Mouse (Mus musculus) spleen, adult 2 months (tissue): ENCODE data around the gene Pphln1. TPM values are rescaled to one million over a fixed set of nuclear protein-coding genes. Genes with fewer than 3 reads are reported as not detected.

Source experiments
- DNase-seq, 2 experiments: peaks; one replicate each; pipeline versions ENCODE4 v3.0.0 to v3.0.0-alpha.2; 2012 to 2021; ENCODE audit warnings: low spot score in 2 of 2, low read depth in 1 of 2
- H3K27ac ChIP-seq: fragments of 200-500 bp; 2 replicates; pipeline ENCODE4 v1.5.1; 2012; ENCODE audit warnings: low read length, inconsistent platforms; ENCODE audit not compliant: insufficient read depth
- H3K27me3 ChIP-seq: fragments of 200-500 bp; 2 replicates; pipeline ENCODE4 v1.6.1; 2012; ENCODE audit warnings: mild to moderate bottlenecking, moderate library complexity, low read length, inconsistent platforms; ENCODE audit not compliant: control insufficient read depth, insufficient read depth
- H3K36me3 ChIP-seq: fragments of 200-500 bp; 2 replicates; pipeline ENCODE4 v1.6.1; 2012; ENCODE audit warnings: mild to moderate bottlenecking, low read length, inconsistent platforms; ENCODE audit not compliant: control insufficient read depth, insufficient read depth
- H3K4me1 ChIP-seq: fragments of 200-500 bp; 2 replicates; pipeline ENCODE4 v1.6.1; 2011; ENCODE audit warnings: inconsistent platforms; ENCODE audit not compliant: control insufficient read depth, insufficient read depth, insufficient read length
- H3K4me3 ChIP-seq: fragments of 200-500 bp; 2 replicates; pipeline ENCODE4 v1.5.1; 2011; ENCODE audit warnings: mild to moderate bottlenecking, inconsistent platforms; ENCODE audit not compliant: insufficient read depth, insufficient read length; ENCODE audit errors: extremely low read depth
- CTCF ChIP-seq: fragments of 200-500 bp; IDR thresholded peaks from 2 replicates; pipeline ENCODE4 v1.5.1; 2011; ENCODE audit warnings: mild to moderate bottlenecking, inconsistent platforms; ENCODE audit not compliant: insufficient read depth, insufficient read length, insufficient replicate concordance; ENCODE audit errors: extremely low read depth
- POLR2A ChIP-seq: fragments of 200-500 bp; IDR thresholded peaks from 2 replicates; pipeline ENCODE4 v1.6.1; 2011; ENCODE audit warnings: low read depth, low read length, inconsistent platforms
- WGBS: fragments of 180-500 bp; shearing (Covaris S2); methylation state at CpG from one replicate; pipeline ENCODE4 v1.1.7; 2018; 5-methylcytosine and 5-hydroxymethylcytosine counted together
- polyA plus RNA-seq: library from polyadenylated mRNA; depleted of rRNA; stranded (reverse); fragments of >200 nt; gene quantifications from 2 replicates; pipeline ENCODE4 v1.2.3, GENCODE M21; 2012

Pphln1 gene
- polyA plus RNA-seq, 1 experiment: 5.4 TPM

DNA sequence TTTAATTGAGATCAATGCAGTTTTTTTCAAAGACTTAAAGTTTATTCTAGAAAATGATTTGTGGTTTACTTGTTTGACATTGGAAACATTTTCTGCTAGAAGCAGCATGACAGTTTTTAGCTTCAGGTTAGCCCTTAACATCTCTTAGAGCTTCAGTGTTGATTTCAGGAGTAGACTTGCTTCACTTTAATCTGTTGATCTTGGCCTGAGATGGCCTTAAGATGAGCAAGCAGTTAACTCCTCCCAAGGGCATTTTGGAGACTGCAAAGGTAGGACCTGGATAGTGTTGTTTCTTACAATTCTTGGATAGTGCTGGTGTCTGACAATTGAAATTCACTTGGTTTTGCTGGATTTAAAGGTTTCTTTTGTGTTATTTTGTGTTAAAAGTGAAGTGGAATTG is 6.7 kb downstream of the Pphln1 start:
- no peak overlapping the region for H3K4me3 ChIP-seq
- no peak for TF ChIP-seq CTCF
- TF ChIP-seq POLR2A: no peak
- H3K4me1 ChIP-seq: peaks cover 2% of the 10 kb centered on the region; the same call in 1 of the 2 replicates
- H3K36me3 ChIP-seq: peaks cover 3% of the 10 kb centered on the region
- no peak overlapping the region for H3K27ac ChIP-seq
- no peaks in the 10 kb centered on the region for H3K27me3 ChIP-seq
- no peak for DNase-seq

DNA sequence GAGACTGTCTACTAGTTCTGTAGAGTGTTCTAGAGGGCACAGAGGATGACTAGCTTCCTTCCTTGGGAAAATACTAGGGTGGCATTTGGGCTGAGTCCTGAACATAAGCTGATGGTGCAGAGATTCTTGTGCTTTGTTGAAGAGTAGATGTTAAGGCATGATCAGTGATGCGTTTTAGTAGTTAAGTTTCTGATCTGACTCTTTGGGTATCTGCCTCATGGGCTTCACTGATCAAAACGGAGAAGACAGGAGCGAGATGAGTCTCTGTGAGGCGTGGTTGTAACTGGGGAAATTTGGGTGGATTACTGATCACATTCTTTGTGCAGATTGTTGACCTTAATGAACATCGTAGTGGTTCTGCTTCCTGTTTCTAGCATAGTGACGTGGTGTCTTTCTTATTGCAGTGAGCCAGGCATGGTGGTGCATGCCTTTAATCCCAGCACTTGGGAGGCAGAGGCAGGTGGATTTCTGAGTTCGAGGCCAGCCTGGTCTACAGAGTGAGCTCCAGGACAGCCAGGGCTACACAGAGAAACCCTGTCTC is 7.4 kb downstream of the Pphln1 start:
- Histone ChIP-seq H3K27ac (no peak overlapping the region), H3K36me3 (peaks cover 3% of the 10 kb centered on the region), H3K4me1 (0 out of 2 replicates have a peak, but pooled peaks cover 2% of the 10 kb centered on the region), H3K27me3 (no peaks in the 10 kb centered on the region), H3K4me3 (no peak overlapping the region)
- DNase-seq: no peak
- WGBS: 70% methylated on average over 7 of the region's 7 CpGs
- TF ChIP-seq CTCF (no peak), POLR2A (no peak)

DNA sequence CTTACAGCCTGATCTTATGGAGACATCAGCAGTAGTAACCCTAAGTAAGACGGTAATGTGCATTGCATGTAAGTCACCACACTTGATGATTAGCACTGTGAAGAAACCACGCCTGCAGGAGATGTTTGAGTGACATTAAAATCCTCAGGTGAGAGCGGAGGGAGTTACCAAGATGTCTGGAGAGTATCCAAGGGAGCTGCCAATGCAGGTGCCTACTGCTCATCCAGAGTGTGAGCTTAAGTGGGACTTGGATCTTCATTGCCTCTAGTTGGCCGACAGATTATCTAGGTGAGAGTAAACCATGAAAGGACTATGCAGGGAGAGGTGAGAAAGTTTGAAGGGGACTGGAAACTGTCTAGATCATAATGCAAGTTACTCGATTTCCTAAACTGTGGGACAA is 8.3 kb downstream of the Pphln1 start:
- Histone ChIP-seq H3K36me3 (peaks cover 3% of the 10 kb centered on the region), H3K4me1 (0 out of 2 replicates have a peak, but pooled peaks cover 2% of the 10 kb centered on the region), H3K27ac (no peak overlapping the region), H3K27me3 (no peaks in the 10 kb centered on the region), H3K4me3 (no peak overlapping the region)
- TF ChIP-seq CTCF (no peak), POLR2A (no peak)
- no peak for DNase-seq
- 96% methylated on average over 5 of the region's 5 CpGs for WGBS

DNA sequence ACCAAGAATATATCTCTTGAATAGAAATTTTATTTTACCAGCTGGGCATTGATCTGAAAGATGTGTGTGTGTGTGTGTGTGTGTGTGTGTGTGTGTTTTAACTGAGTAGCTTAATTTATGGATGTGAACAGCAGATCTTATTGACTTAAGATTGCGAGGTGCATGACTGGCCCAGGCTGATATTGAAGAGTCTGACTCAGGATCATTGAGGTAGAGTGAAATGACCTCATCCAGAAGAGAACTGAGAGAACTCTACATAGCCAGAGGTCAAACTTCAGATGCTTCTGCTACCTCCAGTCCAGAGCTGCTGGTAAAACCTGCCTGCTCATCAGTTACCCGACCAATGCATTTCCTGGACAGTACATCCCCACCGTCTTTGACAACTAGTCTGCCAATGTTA is 14.3 kb downstream of the Pphln1 start:
- whole genome bisulfite sequencing: 98% methylated on average over 3 of the region's 3 CpGs
- no peak for DNase-seq

DNA sequence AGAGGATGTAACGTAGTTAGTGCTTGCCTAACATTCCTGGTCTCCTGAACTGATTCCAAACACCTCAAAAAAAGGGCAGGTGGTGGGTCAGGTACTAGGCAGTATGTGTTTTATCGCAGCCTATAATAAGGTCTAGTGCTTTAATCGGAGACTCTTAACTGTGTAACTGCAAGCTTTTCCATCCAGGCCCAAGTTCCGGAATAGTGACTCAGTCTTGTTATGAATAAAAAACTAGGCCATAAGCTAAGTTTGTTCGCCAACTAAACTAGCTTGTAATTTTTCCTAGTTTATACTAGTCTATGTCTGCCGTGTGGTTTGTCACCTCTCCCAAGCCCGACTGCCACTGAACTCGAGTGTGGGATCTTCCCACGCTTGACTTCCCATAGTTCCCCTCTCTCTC is 16.3 kb downstream of the Pphln1 start:
- TF ChIP-seq CTCF (no peak), POLR2A (no peak)
- H3K4me3 ChIP-seq: no peak overlapping the region
- H3K4me1 ChIP-seq: no peaks in the 10 kb centered on the region
- no peaks in the 10 kb centered on the region for H3K27me3 ChIP-seq
- H3K27ac ChIP-seq: no peak overlapping the region
- no peak for DNase-seq
- 95% methylated on average over 9 of the region's 9 CpGs for WGBS
- peaks cover 2% of the 10 kb centered on the region for H3K36me3 ChIP-seq

More for the DNA sequence above, 14.3 kb downstream of the Pphln1 start:
- H3K36me3 ChIP-seq: peaks cover 4% of the 10 kb centered on the region
- no peaks in the 10 kb centered on the region for H3K4me1 ChIP-seq
- H3K27ac ChIP-seq: no peak overlapping the region
- TF ChIP-seq POLR2A: no peak
- TF ChIP-seq CTCF: no peak
- no peaks in the 10 kb centered on the region for H3K27me3 ChIP-seq
- H3K4me3 ChIP-seq: no peak overlapping the region

DNA sequence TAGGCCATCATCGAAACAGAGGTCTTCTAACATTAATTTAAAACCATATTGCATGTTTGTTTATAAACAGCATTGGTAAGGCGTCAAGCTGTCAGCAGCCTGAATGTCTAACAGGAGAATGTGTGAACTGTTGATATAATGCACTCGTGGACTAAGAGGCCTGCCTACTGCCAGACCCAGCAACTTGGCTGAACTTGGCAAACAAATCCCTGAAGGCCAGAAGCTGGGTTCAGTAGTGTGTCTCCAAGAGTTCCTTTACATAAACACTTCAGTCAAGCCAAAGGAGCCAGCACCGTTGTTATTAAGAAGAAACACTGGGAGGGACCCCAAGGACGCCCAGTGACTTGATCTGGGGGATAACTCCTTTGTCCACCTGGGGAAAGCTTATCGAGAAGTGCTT is 18.1 kb downstream of the Pphln1 start:
- WGBS: 91% methylated on average over 6 of the region's 6 CpGs
- Histone ChIP-seq H3K4me1 (no peaks in the 10 kb centered on the region), H3K27me3 (no peaks in the 10 kb centered on the region), H3K27ac (no peak overlapping the region), H3K36me3 (peaks cover 4% of the 10 kb centered on the region), H3K4me3 (no peak overlapping the region)
- no peak for TF ChIP-seq CTCF
- TF ChIP-seq POLR2A: no peak
- DNase-seq: no peak

DNA sequence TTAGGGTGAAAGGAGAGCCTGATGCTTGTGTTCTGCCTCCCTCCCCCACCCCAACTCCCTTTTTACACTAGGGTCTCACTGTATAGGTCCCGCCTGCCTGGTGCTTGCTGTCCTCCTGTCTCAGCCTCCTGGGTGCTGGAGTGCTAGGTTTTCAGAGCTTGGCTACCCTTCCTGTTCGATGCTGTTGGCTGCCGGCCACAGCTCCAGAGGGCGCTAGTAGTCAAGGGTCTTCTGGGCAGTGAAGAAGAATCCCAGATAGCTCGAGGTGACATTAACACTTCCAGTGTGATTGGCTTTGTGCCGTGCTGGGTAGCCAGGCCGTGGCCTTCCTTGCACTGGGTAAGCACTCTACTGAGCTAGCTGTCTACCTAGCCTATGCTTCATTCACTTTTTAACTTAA is 22.4 kb downstream of the Pphln1 start:
- Histone ChIP-seq H3K36me3 (peaks cover 10% of the 10 kb centered on the region), H3K27me3 (no peaks in the 10 kb centered on the region), H3K4me3 (no peak overlapping the region), H3K4me1 (no peaks in the 10 kb centered on the region), H3K27ac (no peak overlapping the region)
- DNase-seq: no peak
- TF ChIP-seq CTCF: no peak
- TF ChIP-seq POLR2A: no peak
- 84% methylated on average over 7 of the region's 7 CpGs for WGBS
